ENCODE assay signal across 12 mouse cellular contexts in the genomic region with DNA sequence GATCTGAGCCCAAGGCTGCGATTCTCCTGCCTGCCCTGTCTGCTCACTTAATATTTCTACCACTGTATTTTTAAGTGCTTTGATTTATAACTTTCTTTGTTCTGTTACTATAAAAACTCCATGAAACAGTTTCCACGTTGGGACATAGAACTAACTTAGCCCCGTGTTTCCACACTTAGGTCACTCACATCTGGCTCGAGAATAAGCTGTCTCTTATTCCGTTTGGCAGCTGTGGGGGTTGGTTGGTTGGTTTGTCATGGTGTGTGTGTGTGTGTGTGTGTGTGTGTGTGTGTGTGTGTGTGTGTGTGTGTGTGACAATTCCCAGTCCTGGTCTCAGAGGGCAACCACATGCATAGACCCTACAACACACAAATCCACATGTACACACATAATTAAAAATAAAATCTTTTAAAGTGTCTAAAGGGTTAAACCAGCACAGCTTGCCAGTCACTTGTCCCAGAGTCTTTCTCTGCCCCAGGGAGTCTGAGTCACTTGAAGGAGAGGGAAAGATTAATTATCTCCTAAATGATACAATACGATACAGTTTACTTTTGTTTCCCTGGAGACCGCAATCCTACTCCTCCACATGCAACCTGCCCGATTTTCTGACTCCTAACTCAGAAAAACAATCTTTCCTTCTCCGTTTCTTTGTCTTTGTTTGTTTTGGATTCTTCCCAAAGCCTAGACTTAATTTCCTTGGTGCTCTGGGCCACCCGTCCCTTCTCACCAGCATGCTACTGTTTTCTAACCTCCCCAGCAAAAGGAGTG. TPM values are rescaled to one million over a fixed set of nuclear protein-coding genes. Genes with fewer than 3 reads are reported as not detected.
DNase-seq lines count a peak whose midpoint lies in the region; ATAC-seq and TF ChIP-seq lines count a peak whose summit lies in the region.
"Had no signal": no experiment of that assay in that cellular context is flagged by ENCODE, and none has a peak within 500 bp of the region (broad histone marks: within the 10 kb centered on the region; RNA-seq: fewer than 3 reads in every experiment).

No protein-coding gene starts in this region.

- no peak for DNase-seq in gastrocnemius, adult 2 months
- no peak for DNase-seq in gastrocnemius, postnatal 36 days
- no peak for DNase-seq in midbrain, embryonic 10.5 days (ENCODE audit: low spot score)
- no peak for DNase-seq in limb, embryonic 10.5 days (ENCODE audit: low spot score)
- DNase-seq in stomach, postnatal 0 days (ENCODE audit: low spot score): no peak
- DNase-seq in gastrocnemius, adult 8-10 months (ENCODE audit: low spot score in 2 of 2): no peak
- no peak for DNase-seq in spleen, adult 12 weeks (ENCODE audit: low spot score)
- DNase-seq: cerebellum, adult 9-10 months had no signal

- 37% methylated on average over 10 of the region's 10 CpGs for WGBS in midbrain, embryonic 13.5 days
- WGBS in midbrain, embryonic 10.5 days: 46% methylated on average over 10 of the region's 10 CpGs
- WGBS in limb, embryonic 10.5 days: 39% methylated on average over 10 of the region's 10 CpGs
- WGBS in stomach, postnatal 0 days: 14% methylated on average over 10 of the region's 10 CpGs

- peak overlapping the region; percentile 24 for H3K4me3 ChIP-seq in gastrocnemius, adult 2 months
- no peak overlapping the region for H3K4me3 ChIP-seq in midbrain, embryonic 13.5 days (replicated peaks)
- H3K4me3 ChIP-seq in midbrain, embryonic 10.5 days: no peak overlapping the region
- H3K4me3 ChIP-seq in limb, embryonic 10.5 days: no peak overlapping the region
- H3K4me3 ChIP-seq in stomach, postnatal 0 days (ENCODE audit: low read depth, low read length): no peak overlapping the region
- H3K4me3 ChIP-seq: forebrain, embryonic 15.5 days had no signal

- TF ChIP-seq CTCF in gastrocnemius, adult 2 months (IDR thresholded peaks at IDR 0.05): no peak
- TF ChIP-seq CTCF in stomach, postnatal 0 days (IDR thresholded peaks at IDR 0.05; ENCODE audit: low read depth): no peak

- ATAC-seq in midbrain, embryonic 13.5 days: no peak
- ATAC-seq in stomach, postnatal 0 days (ENCODE audit: low FRiP score, low TSS enrichment): peak; percentile 54
- ATAC-seq: forebrain, embryonic 15.5 days had no signal

- H3K36me3 ChIP-seq in midbrain, embryonic 13.5 days: no peaks in the 10 kb centered on the region
- H3K36me3 ChIP-seq in midbrain, embryonic 10.5 days: no peaks in the 10 kb centered on the region
- 0 out of 2 replicates have a peak, but pooled peaks cover 2% of the 10 kb centered on the region for H3K36me3 ChIP-seq in limb, embryonic 10.5 days
- peaks cover 14% of the 10 kb centered on the region for H3K36me3 ChIP-seq in stomach, postnatal 0 days (ENCODE audit: control insufficient read depth, insufficient read depth, low read length)
- H3K36me3 ChIP-seq: forebrain, embryonic 15.5 days had no signal

- peaks cover 24% of the 10 kb centered on the region for H3K4me1 ChIP-seq in midbrain, embryonic 13.5 days (replicated peaks)
- H3K4me1 ChIP-seq in midbrain, embryonic 10.5 days: peaks cover 31% of the 10 kb centered on the region
- peaks cover 20% of the 10 kb centered on the region for H3K4me1 ChIP-seq in limb, embryonic 10.5 days
- no peaks in the 10 kb centered on the region for H3K4me1 ChIP-seq in stomach, postnatal 0 days (replicated peaks; ENCODE audit: control insufficient read depth, insufficient read depth)

- no peak overlapping the region for H3K4me2 ChIP-seq in midbrain, embryonic 13.5 days (replicated peaks)
- H3K4me2 ChIP-seq in stomach, postnatal 0 days (replicated peaks; ENCODE audit: low read depth): no peak overlapping the region
- H3K4me2 ChIP-seq: forebrain, embryonic 15.5 days had no signal

- H3K27ac ChIP-seq in gastrocnemius, adult 2 months: peak overlapping the region; percentile 58
- H3K27ac ChIP-seq in midbrain, embryonic 13.5 days: peak overlapping the region; percentile 25; the same call in 1 of the 2 replicates
- no peak overlapping the region for H3K27ac ChIP-seq in midbrain, embryonic 10.5 days (replicated peaks)
- peak overlapping the region; percentile 31; the same call in 1 of the 2 replicates for H3K27ac ChIP-seq in limb, embryonic 10.5 days
- H3K27ac ChIP-seq in stomach, postnatal 0 days (replicated peaks): peak overlapping the region; percentile 75; the same call in 1 of the 2 replicates
- H3K27ac ChIP-seq: forebrain, embryonic 15.5 days had no signal

- H3K9ac ChIP-seq in midbrain, embryonic 13.5 days (replicated peaks): no peak overlapping the region
- no peak overlapping the region for H3K9ac ChIP-seq in stomach, postnatal 0 days (ENCODE audit: low read length)
- H3K9ac ChIP-seq: forebrain, embryonic 15.5 days had no signal

- no peaks in the 10 kb centered on the region for H3K27me3 ChIP-seq in midbrain, embryonic 13.5 days
- no peaks in the 10 kb centered on the region for H3K27me3 ChIP-seq in midbrain, embryonic 10.5 days (ENCODE audit: low read depth, poor library complexity, severe bottlenecking)
- H3K27me3 ChIP-seq in limb, embryonic 10.5 days (ENCODE audit: low read depth, poor library complexity, severe bottlenecking): peaks cover 6% of the 10 kb centered on the region
- H3K27me3 ChIP-seq in stomach, postnatal 0 days (ENCODE audit: control insufficient read depth, insufficient read depth, low read length): no peaks in the 10 kb centered on the region
- H3K27me3 ChIP-seq: forebrain, embryonic 15.5 days had no signal

- intact Hi-C loops in gastrocnemius, adult 2 months (cut with DNase I): no loop called here
- intact Hi-C loops in gastrocnemius, postnatal 36 days (cut with DNase I): no loop called here

- no peaks in the 10 kb centered on the region for H3K9me3 ChIP-seq in midbrain, embryonic 13.5 days
- no peaks in the 10 kb centered on the region for H3K9me3 ChIP-seq in midbrain, embryonic 10.5 days (replicated peaks)
- H3K9me3 ChIP-seq in limb, embryonic 10.5 days (replicated peaks): no peaks in the 10 kb centered on the region
- no peaks in the 10 kb centered on the region for H3K9me3 ChIP-seq in stomach, postnatal 0 days (ENCODE audit: control insufficient read depth, low read length)
- H3K9me3 ChIP-seq: forebrain, embryonic 15.5 days had no signal

- no peak for TF ChIP-seq EP300 in stomach, postnatal 0 days (optimal IDR thresholded peaks at IDR 0.05)

RNA-seq across cellular contexts. Expression of a gene that starts 20.7 kb away (rescaled TPM):
- total RNA-seq in gastrocnemius, adult 2 months (2021): 10 to 100 TPM; 33.9 to 34.7 TPM
- total RNA-seq in gastrocnemius, postnatal 36 days (2021): 10 to 100 TPM; 20.1 to 20.7 TPM
- 7.3 and 10.8 TPM in 2 replicates for polyA plus RNA-seq in midbrain, embryonic 13.5 days (2015; fragmentation: Nextera tagmentation; extraction: Ambion mirVana)
- polyA plus RNA-seq in midbrain, embryonic 10.5 days (2016; fragmentation: Nextera tagmentation; extraction: Ambion mirVana): 7.0 and 9.6 TPM in 2 replicates
- 5.2 and 8.4 TPM in 2 replicates for polyA plus RNA-seq in limb, embryonic 10.5 days (2016; fragmentation: Nextera tagmentation; extraction: Ambion mirVana)
- 22.7 and 23.7 TPM in 2 replicates for polyA plus RNA-seq in stomach, postnatal 0 days (2015; fragmentation: Nextera tagmentation; extraction: Ambion mirVana)
- 10 to 100 TPM; 30.7 to 35.6 (median 32.0) TPM for total RNA-seq in gastrocnemius, adult 8-10 months (2022)

RNA-seq across cellular contexts. Expression of a gene that starts 22.2 kb away (rescaled TPM):
- total RNA-seq in gastrocnemius, adult 2 months (2021): 1,000 to 10,000 TPM in 1 of 2 experiments, 100 to 1,000 TPM in 1; 818 to 1,018 TPM
- total RNA-seq in gastrocnemius, postnatal 36 days (2021): 100 to 1,000 TPM; 818 to 890 TPM
- polyA plus RNA-seq in midbrain, embryonic 13.5 days (2015; fragmentation: Nextera tagmentation; extraction: Ambion mirVana): 0.10 and 0.26 TPM in 2 replicates
- polyA plus RNA-seq in midbrain, embryonic 10.5 days (2016; fragmentation: Nextera tagmentation; extraction: Ambion mirVana): 0.12 and 0.29 TPM in 2 replicates
- polyA plus RNA-seq in limb, embryonic 10.5 days (2016; fragmentation: Nextera tagmentation; extraction: Ambion mirVana): 0.24 and 0.39 TPM in 2 replicates
- polyA plus RNA-seq in stomach, postnatal 0 days (2015; fragmentation: Nextera tagmentation; extraction: Ambion mirVana): 0.80 and 0.85 TPM in 2 replicates
- 100 to 1,000 TPM; 700 to 858 (median 833) TPM for total RNA-seq in gastrocnemius, adult 8-10 months (2022)
- total RNA-seq: hematopoietic stem cell, adult 5-6 weeks had no signal
- polyA plus RNA-seq: liver, adult 2 months had no signal

RNA-seq across cellular contexts. Expression of a gene that starts 35.6 kb away (rescaled TPM):
- total RNA-seq in gastrocnemius, adult 2 months (2021): not detected
- total RNA-seq in gastrocnemius, postnatal 36 days (2021): not detected
- not detected in 2 replicates for polyA plus RNA-seq in midbrain, embryonic 13.5 days (2015; fragmentation: Nextera tagmentation; extraction: Ambion mirVana)
- not detected in 2 replicates for polyA plus RNA-seq in midbrain, embryonic 10.5 days (2016; fragmentation: Nextera tagmentation; extraction: Ambion mirVana)
- not detected in 2 replicates for polyA plus RNA-seq in limb, embryonic 10.5 days (2016; fragmentation: Nextera tagmentation; extraction: Ambion mirVana)
- polyA plus RNA-seq in stomach, postnatal 0 days (2015; fragmentation: Nextera tagmentation; extraction: Ambion mirVana): not detected in 2 replicates
- not detected for total RNA-seq in gastrocnemius, adult 8-10 months (2022)
- total RNA-seq: hematopoietic stem cell, adult 5-6 weeks; liver, adult 2 months had no signal
- polyA plus RNA-seq: forebrain, embryonic 15.5 days had no signal

RNA-seq across cellular contexts. Expression of a gene that starts 53.9 kb away (rescaled TPM):
- under 1 TPM; 0.08 to 0.10 TPM for total RNA-seq in gastrocnemius, adult 2 months (2021)
- total RNA-seq in gastrocnemius, postnatal 36 days (2021): under 1 TPM; 0.07 to 0.08 TPM
- 17.2 and 19.8 TPM in 2 replicates for polyA plus RNA-seq in midbrain, embryonic 13.5 days (2015; fragmentation: Nextera tagmentation; extraction: Ambion mirVana)
- polyA plus RNA-seq in midbrain, embryonic 10.5 days (2016; fragmentation: Nextera tagmentation; extraction: Ambion mirVana): 6.4 and 7.4 TPM in 2 replicates
- 2.4 and 5.3 TPM in 2 replicates for polyA plus RNA-seq in limb, embryonic 10.5 days (2016; fragmentation: Nextera tagmentation; extraction: Ambion mirVana)
- polyA plus RNA-seq in stomach, postnatal 0 days (2015; fragmentation: Nextera tagmentation; extraction: Ambion mirVana): 6.0 and 7.1 TPM in 2 replicates
- under 1 TPM in 3 of 4 experiments, not detected in 1; 0.07 to 0.24 (median 0.09) TPM for total RNA-seq in gastrocnemius, adult 8-10 months (2022)
- total RNA-seq: hematopoietic stem cell, adult 5-6 weeks; liver, adult 2 months had no signal
- polyA plus RNA-seq: liver, adult 2 months had no signal

RNA-seq across cellular contexts. Expression of a gene that starts 57.5 kb away (rescaled TPM):
- not detected for total RNA-seq in gastrocnemius, adult 2 months (2021)
- not detected for total RNA-seq in gastrocnemius, postnatal 36 days (2021)
- polyA plus RNA-seq in midbrain, embryonic 13.5 days (2015; fragmentation: Nextera tagmentation; extraction: Ambion mirVana): 7.1 and 7.9 TPM in 2 replicates
- 1.0 and 1.4 TPM in 2 replicates for polyA plus RNA-seq in midbrain, embryonic 10.5 days (2016; fragmentation: Nextera tagmentation; extraction: Ambion mirVana)
- polyA plus RNA-seq in limb, embryonic 10.5 days (2016; fragmentation: Nextera tagmentation; extraction: Ambion mirVana): 0.40 and 0.64 TPM in 2 replicates
- 5.9 and 6.1 TPM in 2 replicates for polyA plus RNA-seq in stomach, postnatal 0 days (2015; fragmentation: Nextera tagmentation; extraction: Ambion mirVana)
- total RNA-seq in gastrocnemius, adult 8-10 months (2022): not detected
- total RNA-seq: liver, adult 2 months had no signal
- polyA plus RNA-seq: liver, adult 2 months had no signal
